Mouse (Mus musculus) erythroblast, embryonic 14.5 days (primary cell): ENCODE measurements around the gene Lrrc4. TPM values are rescaled to one million over a fixed set of nuclear protein-coding genes. Genes with fewer than 3 reads are reported as not detected.

Source experiments
- H3K27me3 ChIP-seq: 2 replicates; pipeline ENCODE4 v1.6.1; 2012; ENCODE audit warnings: inconsistent platforms; ENCODE audit not compliant: control insufficient read depth
- H3K36me3 ChIP-seq: 2 replicates; pipeline ENCODE4 v1.6.1; 2012; ENCODE audit warnings: mild to moderate bottlenecking, inconsistent platforms; ENCODE audit not compliant: control insufficient read depth
- H3K4me1 ChIP-seq: 2 replicates; pipeline ENCODE4 v1.6.1; 2012; ENCODE audit warnings: inconsistent platforms; ENCODE audit not compliant: control insufficient read depth
- H3K4me3 ChIP-seq: replicated peaks from 2 replicates; pipeline ENCODE3; 2012; ENCODE audit warnings: moderate library complexity, mild to moderate bottlenecking, inconsistent platforms
- H3K9me3 ChIP-seq: 2 replicates; pipeline ENCODE4 v1.6.1; 2012; ENCODE audit warnings: low read length, inconsistent platforms, mixed read lengths; ENCODE audit not compliant: control insufficient read depth
- GATA1 ChIP-seq: IDR thresholded peaks from 2 replicates; pipeline ENCODE4 v1.6.1; 2012; ENCODE audit warnings: low read length, inconsistent platforms, mixed read lengths
- TAL1 ChIP-seq: IDR thresholded peaks from 3 replicates; pipeline ENCODE4 v1.6.1; 2012; ENCODE audit warnings: low read length, inconsistent platforms, mixed read lengths
- polyA plus RNA-seq: library from polyadenylated mRNA; stranded (reverse); fragments of >175 nt; gene quantifications from 2 replicates; pipeline ENCODE4 v1.2.3, GENCODE M21; 2012

Gene Lrrc4
- polyA plus RNA-seq, 1 experiment = not detected

GRCm38 (mm10) chr6:28857198-28858180, 25.9 kb upstream of the Lrrc4 start:
- H3K4me1 ChIP-seq = peaks cover 6% of the 10 kb centered on the region; the same call in 1 of the 2 replicates
- no peaks in the 10 kb centered on the region for H3K27me3 ChIP-seq
- no peaks in the 10 kb centered on the region; the same call in 1 of the 2 replicates for H3K36me3 ChIP-seq
- no peak overlapping the region for H3K4me3 ChIP-seq
- H3K9me3 ChIP-seq = no peaks in the 10 kb centered on the region
- TF ChIP-seq GATA1 (no peak), TAL1 (no peak)

- Histone ChIP-seq H3K27me3 (no peaks in the 10 kb centered on the region), H3K4me3 (no peak overlapping the region), H3K36me3 (no peaks in the 10 kb centered on the region; the same call in 1 of the 2 replicates), H3K9me3 (no peaks in the 10 kb centered on the region), H3K4me1 (peaks cover 6% of the 10 kb centered on the region; the same call in 1 of the 2 replicates)
- no peak for TF ChIP-seq TAL1
Measured at GRCm38 (mm10) chr6:28856789-28857188, 25.2 kb upstream of the Lrrc4 start.

- no peak overlapping the region for H3K4me3 ChIP-seq
- TF ChIP-seq GATA1 (no peak), TAL1 (no peak)
- no peaks in the 10 kb centered on the region for H3K27me3 ChIP-seq
- H3K36me3 ChIP-seq = peaks cover 2% of the 10 kb centered on the region; the same call in 1 of the 2 replicates
- H3K9me3 ChIP-seq = no peaks in the 10 kb centered on the region
- peaks cover 6% of the 10 kb centered on the region; the same call in 1 of the 2 replicates for H3K4me1 ChIP-seq
Measured at GRCm38 (mm10) chr6:28855442-28855841, 23.9 kb upstream of the Lrrc4 start.

DNA sequence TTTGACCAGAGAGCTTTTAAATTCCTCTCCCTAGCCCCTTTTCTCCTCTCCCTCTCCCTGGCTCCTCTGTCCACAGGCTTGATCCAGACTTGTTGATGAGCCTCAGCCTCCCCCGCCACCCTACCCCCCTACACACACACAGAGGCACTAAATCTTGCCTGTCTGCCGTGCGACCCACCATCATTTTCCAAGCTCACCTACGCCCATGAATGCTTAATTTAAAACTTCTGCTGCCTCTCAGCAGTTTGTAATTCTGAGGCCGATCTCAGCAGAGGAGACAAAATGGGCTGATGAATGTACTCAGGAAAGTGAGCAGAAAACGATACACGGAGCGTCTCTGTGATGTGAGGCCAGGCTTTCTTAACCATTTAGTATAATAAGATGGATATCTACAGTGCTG, 23.1 kb upstream of the Lrrc4 start:
- Histone ChIP-seq H3K36me3 (peaks cover 2% of the 10 kb centered on the region; the same call in 1 of the 2 replicates), H3K27me3 (no peaks in the 10 kb centered on the region), H3K9me3 (no peaks in the 10 kb centered on the region), H3K4me1 (peaks cover 6% of the 10 kb centered on the region; the same call in 1 of the 2 replicates), H3K4me3 (no peak overlapping the region)
- no peak for TF ChIP-seq GATA1
- no peak for TF ChIP-seq TAL1

GRCm38 (mm10) chr6:28853654-28854053, 22.1 kb upstream of the Lrrc4 start:
- Histone ChIP-seq H3K4me3 (no peak overlapping the region), H3K9me3 (no peaks in the 10 kb centered on the region), H3K27me3 (no peaks in the 10 kb centered on the region), H3K36me3 (peaks cover 2% of the 10 kb centered on the region; the same call in 1 of the 2 replicates), H3K4me1 (peaks cover 6% of the 10 kb centered on the region; the same call in 1 of the 2 replicates)
- TF ChIP-seq GATA1 = no peak
- TF ChIP-seq TAL1 = no peak

DNA sequence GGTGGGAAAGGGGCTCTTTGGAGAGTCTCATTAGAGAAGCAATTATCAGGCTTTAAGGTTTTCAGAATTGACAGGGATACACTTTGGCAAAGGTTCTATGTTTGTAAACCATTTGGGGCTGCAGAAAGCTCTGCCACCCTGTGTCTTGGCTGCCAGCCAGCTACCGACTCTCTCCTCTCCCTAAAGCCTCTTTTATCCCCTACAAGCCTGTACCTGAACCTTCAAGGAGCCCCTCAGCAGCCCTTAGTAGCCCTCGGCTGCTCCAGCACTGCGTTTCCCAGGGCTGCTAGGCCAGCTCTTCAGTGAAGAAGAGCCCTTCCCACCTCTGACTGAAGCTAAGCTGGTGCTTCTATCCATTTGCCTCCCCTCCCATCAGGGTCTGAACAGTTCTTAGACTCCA, 21.6 kb upstream of the Lrrc4 start:
- Histone ChIP-seq H3K4me3 (no peak overlapping the region), H3K4me1 (peaks cover 6% of the 10 kb centered on the region; the same call in 1 of the 2 replicates), H3K9me3 (no peaks in the 10 kb centered on the region), H3K36me3 (peaks cover 2% of the 10 kb centered on the region; the same call in 1 of the 2 replicates), H3K27me3 (no peaks in the 10 kb centered on the region)
- TF ChIP-seq GATA1 (no peak), TAL1 (no peak)

DNA sequence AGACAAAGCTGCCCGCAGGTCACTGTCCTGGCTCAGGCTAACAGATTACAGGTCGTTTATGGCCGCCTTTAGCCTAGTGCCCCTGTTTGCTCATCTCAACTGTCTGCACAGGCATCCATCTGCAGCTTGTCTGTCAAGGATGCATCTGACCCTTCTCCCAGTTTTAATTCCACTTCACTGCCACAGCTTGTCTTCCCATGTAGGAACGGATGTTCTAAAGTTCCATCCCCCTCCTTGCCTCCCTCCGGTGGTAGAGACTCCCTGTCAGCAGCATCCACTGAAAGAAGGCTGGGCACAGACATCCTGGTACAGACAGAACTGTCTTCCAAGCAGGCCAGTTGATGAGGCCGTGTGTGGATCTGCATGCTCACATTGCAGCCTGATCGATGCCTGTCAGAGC, 20.8 kb upstream of the Lrrc4 start:
- Histone ChIP-seq H3K9me3 (no peaks in the 10 kb centered on the region), H3K36me3 (peaks cover 2% of the 10 kb centered on the region; the same call in 1 of the 2 replicates)
- TF ChIP-seq GATA1 (no peak), TAL1 (no peak)

GRCm38 (mm10) chr6:28850326-28850900, 18.9 kb upstream of the Lrrc4 start:
- no peaks in the 10 kb centered on the region for H3K4me1 ChIP-seq
- H3K27me3 ChIP-seq = no peaks in the 10 kb centered on the region
- H3K36me3 ChIP-seq = peaks cover 2% of the 10 kb centered on the region; the same call in 1 of the 2 replicates
- no peaks in the 10 kb centered on the region for H3K9me3 ChIP-seq
- H3K4me3 ChIP-seq = no peak overlapping the region
- no peak for TF ChIP-seq TAL1
- TF ChIP-seq GATA1 = no peak

More for the DNA sequence above, 20.8 kb upstream of the Lrrc4 start:
- H3K27me3 ChIP-seq = no peaks in the 10 kb centered on the region
- H3K4me3 ChIP-seq = no peak overlapping the region
- H3K4me1 ChIP-seq = peaks cover 2% of the 10 kb centered on the region; the same call in 1 of the 2 replicates

DNA sequence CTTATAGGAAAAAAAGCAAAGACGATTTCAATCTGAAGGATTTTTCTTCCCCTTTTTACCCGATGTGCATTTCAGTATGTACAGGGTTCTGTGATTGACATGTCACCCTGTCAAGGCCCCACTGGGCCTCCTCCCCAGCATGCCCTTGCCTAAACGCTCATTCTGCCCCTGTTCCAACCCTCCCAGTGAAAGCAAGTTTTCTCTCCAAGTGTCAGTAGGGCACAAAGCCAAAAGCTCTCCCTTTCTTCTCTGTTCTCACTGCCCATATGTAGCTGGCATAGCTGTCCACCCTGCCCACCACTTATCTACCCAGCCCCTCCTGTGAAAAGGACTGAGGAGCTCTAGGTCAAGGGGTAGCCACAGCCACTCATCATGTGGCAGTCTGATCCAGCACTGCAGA, 17.8 kb upstream of the Lrrc4 start:
- no peaks in the 10 kb centered on the region for H3K27me3 ChIP-seq
- TF ChIP-seq TAL1 (no peak), GATA1 (no peak)
- peaks cover 2% of the 10 kb centered on the region; the same call in 1 of the 2 replicates for H3K36me3 ChIP-seq
- H3K9me3 ChIP-seq = no peaks in the 10 kb centered on the region
- H3K4me3 ChIP-seq = no peak overlapping the region
- no peaks in the 10 kb centered on the region for H3K4me1 ChIP-seq
